Mouse (Mus musculus) spleen, postnatal 4 days (tissue): ENCODE measurements around the gene Tspan12.
"Not testable (repeated sequence)": the region's sequence is repeated elsewhere in the genome, so short reads cannot be mapped to it uniquely, and the experiment has no call there.

Experiments
- DNase-seq, 2 experiments: peaks; one replicate each; pipeline ENCODE4 v3.0.0; 2022; ENCODE audit warnings: low spot score in 2 of 2

The Tspan12 gene

GRCm38 (mm10) chr6:21828437-21828836 lies 23.9 kb downstream of the Tspan12 start:
- no peak for DNase-seq

DNA sequence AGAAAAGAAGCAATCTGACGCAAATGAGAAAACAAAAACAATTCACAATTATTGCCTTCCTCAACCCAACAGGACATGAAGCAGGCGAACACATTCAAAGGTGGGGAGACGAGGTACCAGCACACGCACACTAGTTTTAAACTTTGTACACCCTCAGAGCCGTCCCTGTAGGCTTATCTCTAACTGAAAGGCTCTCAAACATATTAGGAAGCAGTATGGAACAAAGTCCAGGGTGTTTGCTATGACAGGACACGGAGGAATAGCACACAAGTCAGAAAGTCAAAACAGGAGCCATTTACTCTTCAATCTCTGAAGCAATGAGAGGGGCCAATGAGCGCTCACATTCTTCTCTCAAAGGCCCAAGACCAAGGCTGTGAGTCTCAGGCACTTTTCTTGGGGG lies 24.3 kb downstream of the Tspan12 start:
- DNase-seq, result no peak

DNA sequence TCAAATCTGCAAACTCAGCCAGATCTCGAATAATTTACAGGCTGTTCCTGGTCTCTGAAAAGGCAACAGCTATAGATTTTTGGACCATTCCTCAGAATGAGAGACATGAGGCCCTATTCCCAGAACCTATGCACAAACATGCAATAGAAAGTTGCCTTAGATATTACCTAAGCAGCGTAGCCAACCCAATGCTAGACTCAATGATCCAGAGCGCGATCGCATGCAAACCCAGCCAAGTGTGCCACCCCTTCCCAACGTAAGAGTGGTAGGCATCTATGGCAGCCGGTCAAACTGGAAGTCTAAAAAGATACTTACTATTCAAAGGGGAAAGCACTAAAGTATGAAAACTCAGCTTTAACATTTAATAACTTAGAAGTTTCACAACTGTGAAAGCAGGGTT lies 28.6 kb downstream of the Tspan12 start:
- no peak for DNase-seq

GRCm38 (mm10) chr6:21823281-21823680 lies 29.0 kb downstream of the Tspan12 start:
- DNase-seq, result no peak

DNA sequence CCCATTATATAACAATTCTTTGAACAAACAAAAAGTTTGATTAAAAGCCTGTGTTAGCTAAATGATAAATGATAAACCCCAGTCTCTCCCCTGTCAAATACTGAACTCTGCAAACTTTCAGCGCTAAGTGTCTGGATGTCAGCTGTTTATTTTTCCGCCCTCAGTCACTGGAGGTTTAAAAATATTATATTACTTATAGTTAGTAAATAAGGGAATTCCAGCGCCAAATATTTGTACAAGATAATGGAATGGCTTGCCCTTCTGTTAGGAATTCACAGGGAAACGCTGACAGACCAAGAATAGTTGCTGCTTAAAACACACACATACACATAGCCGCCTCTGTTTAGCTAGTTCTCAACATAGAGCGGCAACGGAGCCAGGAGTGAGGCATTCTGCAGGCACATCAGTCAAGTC lies 29.6 kb downstream of the Tspan12 start:
- DNase-seq, result no peak

DNA sequence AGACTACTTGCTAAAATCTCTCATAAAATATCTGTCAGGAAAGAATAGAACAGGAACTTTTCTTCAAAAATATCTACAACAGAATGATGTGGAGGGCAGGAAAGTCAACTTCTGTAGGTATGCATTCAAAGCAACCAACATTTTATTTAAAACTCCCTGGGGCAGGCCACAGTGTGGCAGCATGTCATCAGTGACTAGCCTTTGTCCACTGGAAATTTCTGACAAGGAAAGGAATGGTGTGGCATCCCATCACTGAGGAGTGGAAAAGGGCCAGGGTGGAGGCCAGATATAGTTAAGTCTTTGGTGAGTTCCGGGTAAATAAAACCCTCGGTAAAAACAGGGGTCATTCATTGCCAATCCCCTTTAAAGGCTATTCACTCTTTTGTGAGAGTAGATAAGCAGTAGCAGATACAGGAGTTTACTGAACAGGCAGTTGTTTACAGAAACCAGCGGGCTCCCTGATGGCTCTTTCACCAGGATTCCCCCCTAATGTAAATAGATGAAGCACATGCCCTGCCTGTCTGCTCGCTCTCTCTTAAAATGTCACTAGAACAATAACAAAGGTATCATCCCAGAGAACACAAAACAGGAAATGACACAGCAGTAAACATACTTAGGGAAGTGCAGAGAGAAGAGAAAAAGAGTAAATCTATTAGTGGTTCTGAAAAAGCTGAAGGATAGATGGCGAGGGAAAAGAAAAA lies 34.1 kb downstream of the Tspan12 start:
- DNase-seq, result no peak

DNA sequence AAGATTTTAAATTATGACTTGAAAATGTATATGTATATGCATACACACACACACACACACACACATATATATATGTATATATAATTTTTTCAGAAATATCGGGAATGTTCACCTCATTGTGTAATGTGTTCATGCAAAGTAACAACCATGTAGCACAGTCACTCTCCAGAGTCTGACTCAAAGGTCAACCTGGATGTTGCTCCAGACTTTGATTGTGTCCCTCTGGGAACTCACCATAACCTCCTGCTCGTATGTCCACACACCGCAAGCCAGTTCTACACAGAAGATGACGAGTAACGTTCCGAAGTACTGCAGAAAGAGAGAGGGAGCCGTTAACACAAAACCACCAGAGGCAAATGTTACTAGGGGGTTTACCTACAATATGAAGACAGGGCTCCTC lies 46.3 kb downstream of the Tspan12 start:
- no peak for DNase-seq

- DNase-seq, result no peak
Measured at GRCm38 (mm10) chr6:21805013-21805570, 47.2 kb downstream of the Tspan12 start.

DNA sequence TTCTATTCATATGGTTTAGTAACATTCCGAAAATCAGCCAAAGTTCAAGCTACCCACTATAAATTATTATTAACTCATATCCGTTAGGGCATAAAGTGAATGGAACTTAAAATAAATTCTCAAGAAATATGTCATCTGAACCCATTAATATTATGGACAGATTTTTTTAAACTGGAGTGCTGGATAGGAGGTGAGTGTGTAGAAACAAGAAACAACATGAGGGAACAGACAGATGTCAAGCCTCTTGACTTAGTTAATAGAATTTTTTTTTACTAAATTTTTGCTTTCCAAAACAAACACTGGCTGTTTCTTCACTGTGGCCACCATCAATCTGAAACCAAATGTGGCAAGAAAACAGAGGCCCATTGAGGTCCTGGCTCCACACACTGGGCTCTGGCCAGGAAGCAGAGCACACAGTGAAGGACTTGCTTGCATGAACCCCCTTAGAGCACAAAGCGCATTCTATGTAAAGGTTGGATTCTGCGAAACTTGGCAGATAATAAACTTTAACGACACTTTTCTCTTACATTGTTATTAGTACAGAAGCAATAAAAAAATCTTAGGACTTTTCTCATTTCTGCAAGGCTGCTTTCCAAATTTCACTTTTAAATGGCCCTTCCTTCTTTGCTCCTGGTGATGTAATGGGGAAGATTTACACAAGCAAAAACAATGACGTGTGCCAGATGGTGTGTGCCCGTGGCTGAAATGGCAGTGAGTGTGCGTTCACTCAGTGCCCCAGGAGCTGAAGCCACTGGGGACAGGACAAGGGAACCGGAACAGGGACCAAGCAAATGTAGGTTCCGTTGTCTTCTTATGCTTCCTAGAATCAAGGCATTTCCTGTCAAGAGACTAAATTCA lies 48.6 kb downstream of the Tspan12 start:
- no peak for DNase-seq

DNA sequence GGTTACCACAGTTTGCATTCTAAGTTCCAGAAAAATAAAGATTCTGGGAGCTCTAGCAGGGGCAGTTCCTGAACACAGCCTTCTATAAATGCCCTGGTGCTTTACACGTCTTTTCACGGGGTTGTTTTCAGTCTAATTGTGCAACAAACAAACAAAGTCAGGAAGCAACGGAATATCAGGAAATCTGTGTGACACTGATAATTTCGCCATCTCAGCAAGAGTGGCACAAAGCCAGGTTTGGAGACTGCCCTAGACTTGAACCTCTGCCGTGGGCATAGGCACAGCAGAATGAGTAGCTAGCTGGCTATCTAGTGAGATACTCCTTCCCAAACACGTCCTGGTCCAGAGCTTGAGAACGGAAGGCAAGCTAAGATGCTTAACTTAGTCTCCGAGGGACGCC lies 53.7 kb downstream of the Tspan12 start:
- DNase-seq, result no peak

- no peak for DNase-seq
Measured at GRCm38 (mm10) chr6:21797087-21797486, 55.2 kb downstream of the Tspan12 start.

- no peak for DNase-seq
Measured at GRCm38 (mm10) chr6:21796413-21796812, 55.9 kb downstream of the Tspan12 start.

DNA sequence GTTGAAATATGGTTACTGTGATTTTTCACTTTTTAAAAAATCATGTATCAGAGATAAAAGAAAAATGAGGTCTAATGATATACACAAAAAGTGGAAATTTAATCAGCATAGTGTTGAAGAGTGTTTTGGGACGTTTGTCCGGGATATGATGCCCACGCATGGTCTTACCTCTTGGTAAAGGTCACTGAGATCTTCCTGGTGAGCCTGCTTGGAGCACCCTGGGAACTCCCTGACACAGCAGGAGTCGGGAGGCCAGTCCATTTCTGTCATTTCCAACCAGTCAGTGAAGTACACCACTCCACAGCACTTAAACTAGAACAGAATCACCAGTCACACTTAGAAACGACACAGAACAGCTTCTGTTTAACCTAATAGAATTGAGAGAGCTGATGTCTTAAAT lies 56.9 kb downstream of the Tspan12 start:
- no peak for DNase-seq

GRCm38 (mm10) chr6:21795072-21795407 lies 57.3 kb downstream of the Tspan12 start:
- DNase-seq, result peak; percentile 24 to 74

- DNase-seq, result no peak
Measured at GRCm38 (mm10) chr6:21794337-21795071, 57.8 kb downstream of the Tspan12 start.

- no peak for DNase-seq
Measured at GRCm38 (mm10) chr6:21791307-21791706, 61.0 kb downstream of the Tspan12 start.

DNA sequence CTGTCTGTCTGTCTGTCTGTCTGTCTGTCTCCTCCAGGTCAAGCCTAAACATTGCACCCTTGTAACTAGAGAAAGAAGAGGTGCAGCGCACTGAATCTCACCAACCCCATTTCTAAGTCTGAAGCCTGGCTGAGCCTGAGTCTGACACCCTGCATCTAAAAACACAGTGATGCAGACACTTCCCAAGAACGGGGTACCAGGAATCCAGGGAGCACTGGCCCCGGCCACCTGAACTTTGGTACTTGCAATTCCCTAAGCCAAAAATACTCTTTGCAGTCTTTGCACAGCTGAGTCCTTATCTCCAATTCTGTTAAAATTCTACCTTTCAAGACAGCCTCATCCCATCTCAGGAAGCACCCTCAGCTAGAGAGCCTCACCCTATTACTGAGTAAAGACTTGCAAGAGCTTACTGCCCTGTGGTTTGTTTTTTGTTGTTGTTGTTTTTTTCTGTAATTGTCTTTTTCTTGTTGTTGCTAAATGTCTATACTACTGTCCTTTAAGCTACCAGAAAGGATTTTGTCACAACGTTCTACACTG lies 61.7 kb downstream of the Tspan12 start:
- no peak for DNase-seq

DNA sequence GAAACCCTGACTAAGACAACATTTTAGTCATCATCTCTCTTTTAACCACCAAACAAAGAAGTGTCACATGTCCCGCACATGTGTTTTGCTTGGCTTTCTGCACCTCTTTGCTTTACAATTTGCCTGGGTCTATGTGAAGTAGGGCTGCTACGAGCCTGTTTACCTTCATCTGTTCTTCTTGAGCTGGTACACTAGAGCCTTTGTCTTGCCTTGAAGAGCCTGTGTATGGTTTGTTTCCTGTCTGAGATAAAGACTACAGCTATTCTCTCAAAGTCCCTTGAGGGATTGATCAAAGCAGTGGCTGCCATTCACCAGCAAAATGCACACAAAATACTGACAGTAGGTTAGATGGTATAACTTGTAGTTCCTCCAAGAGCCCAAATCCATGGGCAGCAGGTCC lies 62.3 kb downstream of the Tspan12 start:
- DNase-seq, result no peak

- DNase-seq, result not testable (repeated sequence)
Measured at GRCm38 (mm10) chr6:21789582-21789981, 62.7 kb downstream of the Tspan12 start.

- no peak for DNase-seq
Measured at GRCm38 (mm10) chr6:21787757-21788156, 64.6 kb downstream of the Tspan12 start.

- DNase-seq, result no peak
Measured at GRCm38 (mm10) chr6:21787274-21787673, 65.0 kb downstream of the Tspan12 start.
